ENCODE assay signal across 23 mouse cellular contexts in the genomic region with DNA sequence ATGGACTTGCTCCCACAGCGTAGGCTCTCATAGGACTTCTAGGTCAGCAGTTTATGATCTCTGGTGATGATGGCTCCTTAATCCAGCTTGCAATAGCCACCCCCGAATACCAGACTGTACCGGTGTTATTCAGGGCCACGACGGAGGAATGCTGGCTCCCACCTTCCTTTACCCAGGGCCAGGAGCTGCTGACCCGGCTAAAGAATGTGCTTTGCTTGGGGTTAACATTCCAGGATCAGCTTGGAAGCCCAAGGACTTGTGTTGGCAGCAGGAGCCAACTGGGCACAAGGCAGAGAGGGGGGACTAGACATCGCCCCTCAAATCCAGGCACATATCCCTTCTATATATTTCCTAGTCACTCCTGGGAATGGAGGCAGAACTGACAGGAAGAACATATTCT. TPM values are rescaled to one million over a fixed set of nuclear protein-coding genes. Genes with fewer than 3 reads are reported as not detected.
DNase-seq lines count a peak whose midpoint lies in the region; ATAC-seq and TF ChIP-seq lines count a peak whose summit lies in the region.
"Had no signal": no experiment of that assay in that cellular context is flagged by ENCODE, and none has a peak within 500 bp of the region (broad histone marks: within the 10 kb centered on the region; RNA-seq: fewer than 3 reads in every experiment).

No protein-coding gene starts in this region.

- peaks cover 21% of the 10 kb centered on the region; the same call in 1 of the 2 replicates for H3K27me3 ChIP-seq in heart, embryonic 12.5 days (replicated peaks)
- no peaks in the 10 kb centered on the region for H3K27me3 ChIP-seq in kidney, adult 2 months (replicated peaks; ENCODE audit: control insufficient read depth, insufficient read depth, low read length)
- peaks cover 11% of the 10 kb centered on the region for H3K27me3 ChIP-seq in kidney, embryonic 14.5 days (ENCODE audit: control insufficient read depth, insufficient read depth, low read length)

- no peak overlapping the region for H3K27ac ChIP-seq in heart, embryonic 12.5 days (ENCODE audit: poor library complexity, severe bottlenecking)
- peak overlapping the region; percentile 88 for H3K27ac ChIP-seq in kidney, adult 2 months (ENCODE audit: insufficient read depth, low read depth, low read length)
- H3K27ac ChIP-seq in kidney, embryonic 14.5 days (ENCODE audit: low read depth, low read length), result no peak overlapping the region
- H3K27ac ChIP-seq: embryonic facial prominence, embryonic 10.5 days; hindbrain, embryonic 15.5 days; neural tube, embryonic 15.5 days had no signal

- intact Hi-C loops in heart, postnatal 36 days (cut with DNase I), result loop anchor here (5.0 to 10.0 kb wide), 3 partner anchors 107 to 306 kb away; partner anchors contain the start of genes Dstyk, Elk4 and Rbbp5

- TF ChIP-seq POLR2A in kidney, adult 2 months (IDR thresholded peaks at IDR 0.05; ENCODE audit: low read depth, low read length), result no peak

- TF ChIP-seq CTCF in kidney, adult 2 months (conservative IDR thresholded peaks at IDR 0.05; ENCODE audit: insufficient read depth, insufficient read length, low read depth, low read length), result no peak

- peaks cover 35% of the 10 kb centered on the region for H3K4me1 ChIP-seq in heart, embryonic 12.5 days (replicated peaks)
- H3K4me1 ChIP-seq in kidney, adult 2 months (ENCODE audit: control insufficient read depth, insufficient read depth, low read length), result peaks cover 32% of the 10 kb centered on the region
- 0 out of 2 replicates have a peak, but pooled peaks cover 11% of the 10 kb centered on the region for H3K4me1 ChIP-seq in kidney, embryonic 14.5 days (ENCODE audit: control insufficient read depth, insufficient read depth, low read length)

- no peak for DNase-seq in heart, postnatal 36 days
- DNase-seq in kidney, adult 2 months, result peak; percentile 89
- DNase-seq in kidney, adult 9 months, result peak; percentile 91
- peak; percentile 47 to 65 for DNase-seq in kidney, postnatal 4 days
- no peak for DNase-seq in thymus, postnatal 36 days
- DNase-seq: cerebellum, adult 11 months; cerebellum, postnatal 10 days; gastrocnemius, postnatal 14 days; heart, postnatal 14 days; layer of hippocampus, postnatal 36 days; lung, postnatal 10 days; right cerebral cortex, adult 18-20 months; right cerebral cortex, postnatal 4 days; thymus, adult 2 months had no signal

- WGBS in heart, embryonic 12.5 days, result 37% methylated on average over 7 of the region's 7 CpGs
- 35% methylated on average over 7 of the region's 7 CpGs for WGBS in kidney, adult 2 months
- WGBS in kidney, embryonic 14.5 days, result 60% methylated on average over 7 of the region's 7 CpGs

- H3K9me3 ChIP-seq in heart, embryonic 12.5 days (replicated peaks), result no peaks in the 10 kb centered on the region
- H3K9me3 ChIP-seq in kidney, embryonic 14.5 days (ENCODE audit: control insufficient read depth, low read length), result no peaks in the 10 kb centered on the region
- H3K9me3 ChIP-seq: embryonic facial prominence, embryonic 10.5 days; hindbrain, embryonic 15.5 days; neural tube, embryonic 15.5 days had no signal

- H3K36me3 ChIP-seq in heart, embryonic 12.5 days, result no peaks in the 10 kb centered on the region
- no peaks in the 10 kb centered on the region for H3K36me3 ChIP-seq in kidney, adult 2 months (ENCODE audit: control insufficient read depth, insufficient read depth, low read length)
- no peaks in the 10 kb centered on the region for H3K36me3 ChIP-seq in kidney, embryonic 14.5 days (ENCODE audit: control insufficient read depth, insufficient read depth, low read length)
- H3K36me3 ChIP-seq: embryonic facial prominence, embryonic 10.5 days; hindbrain, embryonic 15.5 days; neural tube, embryonic 15.5 days had no signal

- 0 out of 2 replicates have a peak overlapping the region, but pooled peaks have one; percentile 13 for H3K4me2 ChIP-seq in heart, embryonic 12.5 days
- no peak overlapping the region for H3K4me2 ChIP-seq in kidney, embryonic 14.5 days (replicated peaks; ENCODE audit: low read depth, low read length)
- H3K4me2 ChIP-seq: hindbrain, embryonic 15.5 days; midbrain, embryonic 11.5 days; neural tube, embryonic 15.5 days had no signal

- no peak overlapping the region for H3K9ac ChIP-seq in heart, embryonic 12.5 days
- H3K9ac ChIP-seq in kidney, embryonic 14.5 days (ENCODE audit: low read depth, low read length), result no peak overlapping the region
- H3K9ac ChIP-seq: hindbrain, embryonic 15.5 days; neural tube, embryonic 15.5 days had no signal

- H3K4me3 ChIP-seq in heart, embryonic 12.5 days, result no peak overlapping the region
- no peak overlapping the region for H3K4me3 ChIP-seq in kidney, adult 2 months (ENCODE audit: insufficient read depth, low read depth, low read length)
- H3K4me3 ChIP-seq in kidney, embryonic 14.5 days (ENCODE audit: low read length), result no peak overlapping the region
- H3K4me3 ChIP-seq: embryonic facial prominence, embryonic 10.5 days; hindbrain, embryonic 15.5 days; neural tube, embryonic 15.5 days had no signal

- ATAC-seq in heart, embryonic 12.5 days (ENCODE audit: insufficient number of reproducible peaks, low FRiP score), result no peak
- no peak for ATAC-seq in kidney, embryonic 14.5 days (ENCODE audit: low FRiP score, low TSS enrichment)
- ATAC-seq: CD4-positive, CD25-positive, alpha-beta regulatory T cell, adult 4 months; forebrain, embryonic 16.5 days had no signal

RNA-seq across cellular contexts. Expression of gene Nuak2, which starts 5.2 kb away (rescaled TPM):
- 2.6 and 3.1 TPM in 2 replicates for polyA plus RNA-seq in heart, embryonic 12.5 days (2016; fragmentation: Nextera tagmentation; extraction: Ambion mirVana)
- total RNA-seq in heart, postnatal 36 days (2021), result 1 to 10 TPM; 3.7 to 3.8 TPM
- 56.1 and 73.7 TPM in 2 replicates for polyA plus RNA-seq in kidney, adult 2 months (2012; rRNA removed)
- 1.4 and 2.3 TPM in 2 replicates for polyA plus RNA-seq in kidney, embryonic 14.5 days (2014; fragmentation: Nextera tagmentation; extraction: Ambion mirVana)

RNA-seq across cellular contexts. Expression of gene Klhdc8a, which starts 12.3 kb away (rescaled TPM):
- 0.55 and 0.81 TPM in 2 replicates for polyA plus RNA-seq in heart, embryonic 12.5 days (2016; fragmentation: Nextera tagmentation; extraction: Ambion mirVana)
- 10 to 100 TPM; 14.3 to 19.1 TPM for total RNA-seq in heart, postnatal 36 days (2021)
- polyA plus RNA-seq in kidney, adult 2 months (2012; rRNA removed), result 15.7 and 17.7 TPM in 2 replicates
- 1.3 and 1.4 TPM in 2 replicates for polyA plus RNA-seq in kidney, embryonic 14.5 days (2014; fragmentation: Nextera tagmentation; extraction: Ambion mirVana)
- polyA plus RNA-seq: limb, embryonic 11.5 days had no signal

Comparison
In these comparisons a context has a peak if more than half of its experiments do, and no peak if none do; other contexts are left out.
1. RNA of gene Nuak2, which starts 5.2 kb away (polyA plus RNA-seq): 56.1 to 73.7 TPM in kidney, adult 2 months; 2.6 to 3.1 TPM in heart, embryonic 12.5 days and 1.4 to 2.3 TPM in kidney, embryonic 14.5 days; every median in the first group is over 10 times any median in the second.
2. DNase-seq: peak in kidney, adult 2 months (single experiment), kidney, adult 9 months (single experiment) and kidney, postnatal 4 days (2 of 2); none in heart, postnatal 36 days (0 of 2) and thymus, postnatal 36 days (0 of 2).